Mouse (Mus musculus) Patski (cell line): Measurements from ENCODE around the gene Spred1. TPM values are rescaled to one million over a fixed set of nuclear protein-coding genes. Genes with fewer than 3 reads are reported as not detected.
A peak's percentile ranks its signal among the peaks of the same experiment; 100 is the strongest.

ENCODE experiments used
- ATAC-seq: fragments of 100-300 bp; one replicate; pipeline ENCODE4 v1.8.0; 2021
- CTCF ChIA-PET: fragments of 350-600 bp; sonication (Branson Sonifier 250); formaldehyde crosslinking; loops from one replicate; lab custom pipeline; 2022; ENCODE audit warnings: inconsistent platforms; lab: Charles Lee
- POLR2A ChIA-PET: fragments of 350-600 bp; sonication (Branson Sonifier 250); formaldehyde crosslinking; loops from one replicate; lab custom pipeline; 2022; ENCODE audit warnings: antibody characterized with exemption, inconsistent platforms; lab: Charles Lee
- DNase-seq: peaks from one replicate; pipeline ENCODE4 v3.0.0-alpha.2; 2011; ENCODE audit warnings: low read depth, low spot score
- H3K27me3 ChIP-seq: fragments of 371-371 bp; one replicate; pipeline ENCODE4 v1.5.1; 2021
- CTCF ChIP-seq: fragments of 100-300 bp; IDR thresholded peaks from one replicate; pipeline ENCODE4 v1.5.1; 2021
- in situ Hi-C: fragments of 300-500 bp; cut with MboI; formaldehyde crosslinking; loops from 3 replicates; pipeline ENCODE4 v1.11.1; 2018; ENCODE audit warnings: low pct_unique_long_range_greater_than_20kb, mixed read lengths
- polyA plus RNA-seq: library from polyadenylated mRNA; unstranded; gene quantifications from one replicate; pipeline ENCODE4 v1.2.3, GENCODE M21; 2021

Gene Spred1
- polyA plus RNA-seq, 1 experiment from 2014 or later, result 43.9 TPM

GRCm38 (mm10) chr2:117095491-117095890 lies 25.7 kb upstream of the Spred1 start:
- POLR2A ChIA-PET, result interaction anchor here (1.1 kb wide), 1 partner anchor 14 kb away, joined by 3 read pairs; no protein-coding TSS in a partner anchor
- ATAC-seq (no peak), DNase-seq (no peak)
- in situ Hi-C loops, result no loop called here
- no peaks in the 10 kb centered on the region for H3K27me3 ChIP-seq
- CTCF ChIA-PET, result interaction anchor here (1.1 to 1.5 kb wide), 2 partner anchors 9 to 60 kb away, joined by 4 to 6 read pairs; no protein-coding TSS in a partner anchor
- peak; percentile 6 for TF ChIP-seq CTCF

DNA sequence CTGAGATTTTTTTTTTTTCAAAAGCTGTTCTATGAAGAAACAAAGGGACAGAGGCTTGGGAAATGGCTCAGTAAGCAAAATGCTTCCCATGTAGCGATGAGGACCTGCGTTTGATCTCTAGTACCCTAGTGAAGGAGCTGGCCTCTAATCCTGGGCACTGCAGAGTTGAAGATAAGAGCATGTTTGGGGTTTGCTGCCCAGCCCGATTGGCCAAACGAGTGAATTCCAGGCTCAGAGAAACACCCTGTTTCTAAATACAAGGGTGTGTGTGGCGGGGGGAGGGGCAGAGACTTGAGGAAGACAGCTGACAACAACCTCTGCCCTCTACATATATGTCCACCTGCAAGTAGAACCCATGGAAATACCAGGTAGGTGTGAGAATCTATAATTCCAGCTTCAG lies 23.9 kb upstream of the Spred1 start:
- POLR2A ChIA-PET, result interaction anchor here (1.1 kb wide), 1 partner anchor 8 kb away, joined by 4 read pairs; no protein-coding TSS in a partner anchor
- CTCF ChIA-PET, result interaction anchor here (1.1 to 2.2 kb wide), 4 partner anchors 10 to 150 kb away, joined by 3 to 5 read pairs (median 3); no protein-coding TSS in a partner anchor
- no peak for TF ChIP-seq CTCF
- ATAC-seq (no peak), DNase-seq (no peak)
- no peaks in the 10 kb centered on the region for H3K27me3 ChIP-seq
- in situ Hi-C loops, result no loop called here

- H3K27me3 ChIP-seq, result no peaks in the 10 kb centered on the region
- ChIA-PET POLR2A (no interaction called here), CTCF (interaction anchor here (0.9 kb wide), 2 partner anchors 9 to 14 kb away, joined by 3 read pairs; no protein-coding TSS in a partner anchor)
- ATAC-seq (no peak), DNase-seq (no peak)
- in situ Hi-C loops, result no loop called here
- no peak for TF ChIP-seq CTCF
Observed at GRCm38 (mm10) chr2:117099316-117099715, 21.9 kb upstream of the Spred1 start.

DNA sequence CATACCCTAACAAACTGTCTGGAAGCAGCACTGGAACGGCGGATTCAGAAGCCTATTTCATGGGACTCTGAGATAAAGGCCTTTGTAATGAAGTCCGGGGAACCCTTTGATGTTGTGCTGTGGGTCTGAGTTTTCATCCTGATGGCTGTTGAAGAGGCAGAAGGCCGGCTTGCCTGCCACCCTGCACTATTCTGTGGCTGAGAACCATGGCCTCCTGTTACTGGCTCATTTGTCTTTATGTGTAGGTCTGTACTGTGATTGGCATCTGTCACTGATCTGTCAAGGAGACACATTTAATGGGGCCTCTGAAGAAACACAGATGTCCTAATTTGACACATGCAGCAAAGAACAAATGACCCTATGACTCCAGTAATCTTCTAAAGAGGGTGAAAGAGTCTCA lies 17.7 kb upstream of the Spred1 start:
- in situ Hi-C loops, result no loop called here
- CTCF ChIA-PET, result no interaction called here
- DNase-seq (no peak), ATAC-seq (no peak)
- TF ChIP-seq CTCF, result no peak
- POLR2A ChIA-PET, result no interaction called here
- H3K27me3 ChIP-seq, result no peaks in the 10 kb centered on the region

GRCm38 (mm10) chr2:117105407-117105806 lies 15.8 kb upstream of the Spred1 start:
- TF ChIP-seq CTCF, result no peak
- in situ Hi-C loops, result no loop called here
- ATAC-seq (no peak), DNase-seq (no peak)
- POLR2A ChIA-PET, result interaction anchor here (1.1 kb wide), 1 partner anchor 8 kb away, joined by 4 read pairs; no protein-coding TSS in a partner anchor
- no peaks in the 10 kb centered on the region for H3K27me3 ChIP-seq
- CTCF ChIA-PET, result interaction anchor here (1.2 to 1.4 kb wide), 3 partner anchors 9 to 12 kb away, joined by 4 to 6 read pairs (median 4); no protein-coding TSS in a partner anchor

DNA sequence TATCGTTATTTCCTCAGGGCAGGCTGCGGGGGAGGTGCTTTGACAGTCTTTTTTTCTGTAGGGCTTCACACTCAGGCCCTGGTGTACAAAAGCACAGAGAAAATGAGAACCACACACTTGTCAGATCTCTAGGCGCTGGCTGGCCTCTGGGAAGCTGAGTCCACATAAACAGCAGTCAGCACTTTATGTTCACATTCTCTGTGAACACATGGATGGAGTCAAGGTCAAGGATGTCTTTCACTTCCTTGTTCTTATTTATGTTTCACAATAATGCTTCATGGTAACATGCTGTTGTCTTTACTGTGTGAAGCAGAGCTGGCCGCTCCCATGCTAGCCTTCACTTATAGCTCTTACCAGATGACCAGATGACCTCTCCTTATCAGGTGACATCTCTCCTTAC lies 13.1 kb upstream of the Spred1 start:
- no peak for TF ChIP-seq CTCF
- DNase-seq, result no peak
- H3K27me3 ChIP-seq, result no peaks in the 10 kb centered on the region
- in situ Hi-C loops, result no loop called here
- CTCF ChIA-PET, result interaction anchor here (1.4 kb wide), 1 partner anchor 9 kb away, joined by 3 read pairs; no protein-coding TSS in a partner anchor
- POLR2A ChIA-PET, result no interaction called here
- no peak for ATAC-seq

GRCm38 (mm10) chr2:117109296-117109695 lies 11.9 kb upstream of the Spred1 start:
- ChIA-PET CTCF (interaction anchor here (1.4 kb wide), 1 partner anchor 10 kb away, joined by 3 read pairs; no protein-coding TSS in a partner anchor), POLR2A (interaction anchor here (0.9 kb wide), 1 partner anchor 13 kb away, joined by 3 read pairs; no protein-coding TSS in a partner anchor)
- ATAC-seq (no peak), DNase-seq (no peak)
- TF ChIP-seq CTCF, result no peak
- in situ Hi-C loops, result no loop called here
- H3K27me3 ChIP-seq, result no peaks in the 10 kb centered on the region

- no peak for TF ChIP-seq CTCF
- DNase-seq (no peak), ATAC-seq (no peak)
- in situ Hi-C loops, result no loop called here
- ChIA-PET CTCF (interaction anchor here (1.0 kb wide), 1 partner anchor 13 kb away, joined by 3 read pairs; no protein-coding TSS in a partner anchor), POLR2A (interaction anchor here (0.6 to 1.0 kb wide), 2 partner anchors 12 to 202 kb away, joined by 4 read pairs; no protein-coding TSS in a partner anchor)
- no peaks in the 10 kb centered on the region for H3K27me3 ChIP-seq
Observed at GRCm38 (mm10) chr2:117110355-117110866, 10.8 kb upstream of the Spred1 start.

- no peaks in the 10 kb centered on the region for H3K27me3 ChIP-seq
- DNase-seq, result no peak
- CTCF ChIA-PET, result no interaction called here
- POLR2A ChIA-PET, result no interaction called here
- no peak for TF ChIP-seq CTCF
- no peak for ATAC-seq
- in situ Hi-C loops, result no loop called here
Observed at GRCm38 (mm10) chr2:117113262-117113661, 7.9 kb upstream of the Spred1 start.

DNA sequence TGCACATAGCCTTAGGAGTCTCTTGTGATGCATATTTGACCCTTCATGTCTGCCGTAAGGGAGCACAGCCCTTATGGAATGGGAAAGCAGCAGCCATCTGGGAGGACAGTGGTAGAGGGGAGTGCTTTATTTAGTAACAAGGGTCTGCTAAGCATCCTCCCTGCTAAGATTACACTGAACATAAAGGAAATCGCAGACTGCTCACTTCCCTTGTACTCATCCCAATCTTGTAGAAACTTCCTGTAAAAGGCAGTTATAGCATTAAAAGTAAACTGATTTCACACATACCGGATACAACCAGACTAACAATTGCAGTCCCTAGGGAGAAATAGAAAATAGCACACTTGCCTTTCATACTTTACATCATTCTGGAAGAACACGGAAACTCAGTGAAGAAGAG lies 7.4 kb upstream of the Spred1 start:
- in situ Hi-C loops, result no loop called here
- DNase-seq (no peak), ATAC-seq (no peak)
- no peaks in the 10 kb centered on the region for H3K27me3 ChIP-seq
- no peak for TF ChIP-seq CTCF
- ChIA-PET POLR2A (no interaction called here), CTCF (no interaction called here)

- DNase-seq (no peak), ATAC-seq (no peak)
- CTCF ChIA-PET, result no interaction called here
- no peaks in the 10 kb centered on the region for H3K27me3 ChIP-seq
- POLR2A ChIA-PET, result no interaction called here
- TF ChIP-seq CTCF, result no peak
- in situ Hi-C loops, result no loop called here
Observed at GRCm38 (mm10) chr2:117118516-117118915, 2.7 kb upstream of the Spred1 start.
